Mouse (Mus musculus) kidney, postnatal 10 days (tissue): ENCODE data around the gene Ptms.
"Not testable (repeated sequence)": the region's sequence is repeated elsewhere in the genome, so short reads cannot be mapped to it uniquely, and the experiment has no call there.

ENCODE experiments used
- DNase-seq: peaks from one replicate; pipeline ENCODE4 v3.0.0; 2021; ENCODE audit warnings: mixed read lengths

Ptms gene

GRCm38 (mm10) chr6:124904161-124904981 is 15.5 kb downstream of the Ptms start:
- peak; percentile 83 for DNase-seq

GRCm38 (mm10) chr6:124903580-124904151 is 16.2 kb downstream of the Ptms start:
- DNase-seq: peak; percentile 98

- no peak for DNase-seq
These were observed 18.1 kb downstream of the Ptms start for GRCm38 (mm10) chr6:124901851-124902250.

- peak; percentile 30 for DNase-seq
These were observed 19.0 kb downstream of the Ptms start for GRCm38 (mm10) chr6:124900801-124901480.

DNA sequence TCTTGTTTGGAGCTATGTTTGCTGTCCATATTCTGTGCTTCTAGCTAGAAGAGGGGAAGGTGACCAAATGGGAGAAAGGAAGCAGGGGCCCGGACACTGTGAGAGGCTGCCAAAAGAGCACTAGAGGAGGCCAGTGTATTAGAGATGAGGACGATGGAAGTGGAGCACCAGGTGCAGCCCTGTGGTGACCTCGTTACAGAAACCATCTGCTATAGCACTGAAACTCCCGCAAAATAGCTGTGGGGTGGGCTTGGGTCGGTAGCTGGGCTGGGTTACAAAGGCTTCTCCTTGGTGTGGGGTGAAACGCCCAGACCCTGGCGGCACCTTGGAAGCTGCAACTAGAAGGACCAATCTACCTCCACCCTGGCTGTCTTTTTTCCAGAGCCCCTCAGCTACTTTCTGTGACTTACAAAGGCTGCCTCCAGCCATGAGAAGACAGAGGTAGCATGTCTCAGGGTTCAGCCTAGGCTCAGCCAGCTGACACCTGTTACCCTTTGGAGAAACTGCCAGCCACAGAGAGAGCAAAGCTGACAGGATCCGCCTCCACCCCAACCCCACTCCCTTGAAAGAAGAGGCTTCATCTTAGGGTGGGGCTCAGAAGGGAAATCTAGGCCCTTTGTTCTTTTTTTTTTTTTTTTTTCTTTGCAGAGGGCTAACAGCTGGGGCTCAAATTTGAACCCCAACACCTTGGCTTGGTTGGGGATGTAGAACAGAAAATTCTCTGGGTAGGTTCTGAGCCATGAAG is 19.7 kb downstream of the Ptms start:
- DNase-seq: no peak

GRCm38 (mm10) chr6:124898359-124898758 is 21.5 kb downstream of the Ptms start:
- no peak for DNase-seq

DNA sequence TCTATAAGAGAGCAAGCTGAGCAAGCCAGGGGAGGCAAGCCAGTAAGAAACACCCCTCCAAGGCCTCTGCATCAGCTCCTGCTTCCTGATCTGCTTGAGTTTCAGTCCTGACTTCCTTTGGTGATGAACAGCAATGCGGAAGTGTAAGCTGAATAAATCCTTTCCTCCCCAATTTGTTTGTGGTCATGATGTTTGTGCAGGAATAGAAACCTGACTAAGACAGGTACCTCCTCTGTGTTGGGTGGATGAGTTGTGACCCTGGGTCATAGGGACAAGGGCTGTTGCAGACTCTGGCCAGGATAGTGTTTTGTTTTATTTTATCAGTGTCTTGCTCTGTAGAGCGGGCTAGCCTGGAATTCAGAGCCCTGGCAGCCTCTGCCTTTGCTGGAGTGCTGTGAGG is 25.8 kb downstream of the Ptms start:
- DNase-seq: not testable (repeated sequence)

DNA sequence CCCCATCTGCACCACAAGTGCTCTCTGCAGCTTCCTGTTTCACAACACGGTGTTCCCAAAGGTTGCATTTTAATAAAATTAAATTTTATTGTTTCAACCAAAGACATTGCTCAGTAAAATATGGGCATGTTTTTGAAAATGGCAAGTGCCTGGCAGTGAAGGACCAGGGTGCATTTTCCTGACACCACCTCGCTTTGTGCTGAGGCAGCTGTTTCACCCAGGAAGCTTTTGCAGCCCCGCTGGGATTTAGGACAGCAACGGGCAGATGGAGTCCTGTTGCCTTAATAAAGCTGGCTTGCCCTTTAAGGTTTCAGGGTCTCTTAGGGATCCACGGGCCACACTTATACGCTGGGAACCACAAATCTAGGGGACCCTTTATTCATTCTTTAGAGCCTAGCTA is 28.9 kb downstream of the Ptms start:
- no peak for DNase-seq

GRCm38 (mm10) chr6:124888555-124889125 is 31.3 kb downstream of the Ptms start:
- no peak for DNase-seq

DNA sequence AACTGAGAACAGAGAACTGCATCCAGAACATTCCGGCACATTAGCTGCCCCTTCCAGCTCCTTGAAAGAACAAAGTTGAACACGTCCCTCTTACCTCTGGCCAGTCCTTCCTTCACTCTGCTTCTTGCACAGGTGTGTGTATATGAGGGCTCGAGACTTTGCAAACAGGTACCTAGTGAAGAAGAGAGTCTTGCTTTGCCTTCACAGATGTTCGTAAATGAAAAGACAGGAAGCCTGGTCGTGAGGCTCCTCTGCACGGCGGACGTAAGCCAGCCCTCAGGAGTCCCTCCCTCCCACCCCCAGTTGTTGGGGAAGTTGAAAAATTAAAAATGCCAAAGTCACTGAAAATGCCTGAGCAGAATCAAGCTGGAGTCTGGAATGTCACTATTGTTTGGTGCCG is 31.9 kb downstream of the Ptms start, which contains the start of gene Cd4:
Gene Cd4 (minus strand): TSS at position 236 of the 400 bp plus-strand sequence.
- no peak for DNase-seq

- DNase-seq: no peak
These were observed 33.9 kb downstream of the Ptms start for GRCm38 (mm10) chr6:124885956-124886381.

GRCm38 (mm10) chr6:124884714-124885500 is 35.0 kb downstream of the Ptms start:
- peak; percentile 61 for DNase-seq

DNA sequence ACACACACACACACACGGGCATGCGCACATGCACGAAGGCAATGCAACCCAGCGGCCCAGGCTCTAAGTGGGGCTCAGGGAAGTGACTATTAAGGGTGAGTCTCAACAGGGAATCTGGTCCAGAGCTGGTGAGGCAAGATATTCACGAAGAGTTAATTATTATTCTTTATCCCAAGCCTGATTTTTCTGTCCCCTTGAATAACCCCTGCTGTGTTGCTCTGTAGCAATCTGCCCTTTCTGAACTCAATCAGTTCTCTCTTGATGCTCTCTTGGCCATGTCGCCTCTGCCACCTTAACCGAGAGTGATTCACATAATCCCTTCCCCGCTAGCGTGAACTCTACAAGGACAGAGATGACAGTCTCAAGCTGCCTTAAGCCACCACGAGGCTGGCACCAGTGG is 36.6 kb downstream of the Ptms start:
- no peak for DNase-seq

DNA sequence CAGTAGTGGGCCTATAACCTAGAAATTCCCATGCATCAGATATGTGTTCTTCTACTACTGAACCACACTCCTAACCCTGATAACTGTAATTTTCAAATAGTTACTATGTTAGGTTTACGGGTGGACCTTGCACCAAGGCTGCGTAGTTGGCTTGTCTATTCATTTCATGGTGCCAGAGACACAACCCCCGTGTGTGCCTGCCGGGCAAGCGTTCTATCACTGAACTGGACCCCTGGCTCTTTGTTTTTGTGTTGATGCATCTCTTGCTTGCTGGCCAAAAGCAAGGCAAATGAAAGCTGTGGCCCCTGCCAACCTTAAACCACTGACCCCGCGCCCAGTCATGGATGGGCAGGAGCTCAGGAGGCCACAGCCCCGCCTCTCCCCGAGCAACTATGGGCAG is 38.1 kb downstream of the Ptms start:
- DNase-seq: no peak

GRCm38 (mm10) chr6:124879390-124879789 is 40.5 kb downstream of the Ptms start:
- DNase-seq: no peak

- DNase-seq: no peak
These were observed 45.6 kb downstream of the Ptms start for GRCm38 (mm10) chr6:124874348-124874747.

GRCm38 (mm10) chr6:124866560-124866959 is 53.3 kb downstream of the Ptms start:
- no peak for DNase-seq

GRCm38 (mm10) chr6:124865766-124866362 is 54.0 kb downstream of the Ptms start:
- DNase-seq: no peak
